ENCODE assay signal across 16 mouse cellular contexts in the genomic region with DNA sequence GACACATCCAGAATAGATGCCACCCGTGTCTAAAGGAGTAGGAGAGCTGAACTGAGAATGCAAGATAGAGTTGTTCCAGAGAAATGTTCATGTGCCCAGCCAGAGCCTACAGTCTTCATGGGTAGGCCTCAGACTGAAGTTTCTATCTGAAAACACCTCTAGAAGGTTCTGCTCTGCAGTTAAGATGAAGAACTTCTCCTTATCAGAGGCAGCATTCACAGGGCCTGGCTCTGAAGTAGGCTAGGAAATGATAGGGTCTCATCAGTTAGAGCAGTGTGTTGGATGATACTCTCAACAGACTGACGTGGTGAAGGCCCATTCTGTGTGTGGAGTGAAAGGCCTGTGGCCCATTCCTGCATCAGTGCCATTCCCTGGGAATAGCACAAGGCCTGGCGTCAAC. TPM values are rescaled to one million over a fixed set of nuclear protein-coding genes. Genes with fewer than 3 reads are reported as not detected.
DNase-seq lines count a peak whose midpoint lies in the region; ATAC-seq and TF ChIP-seq lines count a peak whose summit lies in the region.
"Had no signal": no experiment of that assay in that cellular context is flagged by ENCODE, and none has a peak within 500 bp of the region (broad histone marks: within the 10 kb centered on the region; RNA-seq: fewer than 3 reads in every experiment).

No protein-coding gene starts in this region.

- peaks cover 22% of the 10 kb centered on the region for H3K27me3 ChIP-seq in heart, embryonic 13.5 days (replicated peaks)
- no peaks in the 10 kb centered on the region for H3K27me3 ChIP-seq in heart, adult 2 months (ENCODE audit: control insufficient read depth, insufficient read depth, low read length)
- H3K27me3 ChIP-seq in midbrain, postnatal 0 days (ENCODE audit: insufficient read depth, low read length): no peaks in the 10 kb centered on the region
- peaks cover 40% of the 10 kb centered on the region for H3K27me3 ChIP-seq in midbrain, embryonic 10.5 days (ENCODE audit: low read depth, poor library complexity, severe bottlenecking)
- H3K27me3 ChIP-seq in erythroblast, embryonic 14.5 days (ENCODE audit: control insufficient read depth): peaks cover 20% of the 10 kb centered on the region

- no peak for TF ChIP-seq EP300 in heart, adult 2 months (IDR thresholded peaks at IDR 0.05; ENCODE audit: insufficient read depth, low read depth, low read length)

- peaks cover 28% of the 10 kb centered on the region for H3K4me1 ChIP-seq in heart, embryonic 13.5 days
- peaks cover 7% of the 10 kb centered on the region for H3K4me1 ChIP-seq in heart, adult 2 months (ENCODE audit: control insufficient read depth, insufficient read depth, low read length)
- peaks cover 11% of the 10 kb centered on the region for H3K4me1 ChIP-seq in midbrain, postnatal 0 days (ENCODE audit: insufficient read depth, low read length)
- H3K4me1 ChIP-seq in midbrain, embryonic 10.5 days: peaks cover 29% of the 10 kb centered on the region
- peaks cover 63% of the 10 kb centered on the region for H3K4me1 ChIP-seq in erythroblast, embryonic 14.5 days (ENCODE audit: control insufficient read depth)

- 80% methylated on average over 3 of the region's 3 CpGs for WGBS in heart, embryonic 13.5 days
- WGBS in heart, adult 2 months: 94% methylated on average over 3 of the region's 3 CpGs
- WGBS in midbrain, postnatal 0 days: 88% methylated on average over 3 of the region's 3 CpGs
- 89% methylated on average over 3 of the region's 3 CpGs for WGBS in midbrain, embryonic 10.5 days

- TF ChIP-seq CTCF in heart, adult 2 months (IDR thresholded peaks at IDR 0.05): no peak
- no peak for TF ChIP-seq CTCF in midbrain, postnatal 0 days (IDR thresholded peaks at IDR 0.05)
- TF ChIP-seq CTCF in gastrocnemius, adult 2 months (IDR thresholded peaks at IDR 0.05): no peak

- peaks cover 5% of the 10 kb centered on the region; the same call in 1 of the 2 replicates for H3K36me3 ChIP-seq in heart, embryonic 13.5 days
- no peaks in the 10 kb centered on the region for H3K36me3 ChIP-seq in heart, adult 2 months (ENCODE audit: control insufficient read depth, insufficient read depth, low read length)
- no peaks in the 10 kb centered on the region; the same call in 1 of the 2 replicates for H3K36me3 ChIP-seq in midbrain, postnatal 0 days (ENCODE audit: insufficient read depth, low read length)
- 0 out of 2 replicates have a peak, but pooled peaks cover 3% of the 10 kb centered on the region for H3K36me3 ChIP-seq in midbrain, embryonic 10.5 days
- peaks cover 48% of the 10 kb centered on the region for H3K36me3 ChIP-seq in erythroblast, embryonic 14.5 days (ENCODE audit: control insufficient read depth)

- 0 out of 2 replicates have a peak, but pooled peaks cover 1% of the 10 kb centered on the region for H3K79me2 ChIP-seq in heart, adult 2 months (replicated peaks; ENCODE audit: control insufficient read depth, insufficient read depth, low read length)

- intact Hi-C loops in heart, adult 2 months (cut with DNase I): loop anchor here (2.0 kb wide), 1 partner anchor 61 kb away; the partner anchor contains the start of gene Rnps1
- intact Hi-C loops in gastrocnemius, adult 2 months (cut with DNase I): loop anchor here (2.0 kb wide), 1 partner anchor 183 kb away; no protein-coding TSS in a partner anchor

- TF ChIP-seq POLR2A in heart, adult 2 months (IDR thresholded peaks at IDR 0.05; ENCODE audit: insufficient read depth, low read depth, low read length): no peak

- no peak for DNase-seq in heart, adult 2 months
- DNase-seq in midbrain, postnatal 0 days (ENCODE audit: low spot score): no peak
- DNase-seq in midbrain, embryonic 10.5 days (ENCODE audit: low spot score): no peak
- no peak for DNase-seq in gastrocnemius, adult 2 months
- DNase-seq in cerebellum, adult 9-10 months: no peak
- DNase-seq: adrenal gland, postnatal 36 days; cerebellum, adult 18-20 months; heart, adult 11 months; heart, postnatal 36 days; kidney, adult 9 months; lung, embryonic 14.5 days; thymus, adult 18-20 months had no signal

- no peak overlapping the region for H3K27ac ChIP-seq in heart, embryonic 13.5 days (replicated peaks)
- no peak overlapping the region for H3K27ac ChIP-seq in heart, adult 2 months
- H3K27ac ChIP-seq in midbrain, postnatal 0 days (ENCODE audit: low read depth, low read length): no peak overlapping the region
- no peak overlapping the region for H3K27ac ChIP-seq in midbrain, embryonic 10.5 days (replicated peaks)
- no peak overlapping the region for H3K27ac ChIP-seq in gastrocnemius, adult 2 months

- H3K9me3 ChIP-seq in heart, embryonic 13.5 days: no peaks in the 10 kb centered on the region
- H3K9me3 ChIP-seq in midbrain, postnatal 0 days (ENCODE audit: low read length): no peaks in the 10 kb centered on the region
- H3K9me3 ChIP-seq in midbrain, embryonic 10.5 days (replicated peaks): no peaks in the 10 kb centered on the region
- H3K9me3 ChIP-seq in erythroblast, embryonic 14.5 days (ENCODE audit: control insufficient read depth, low read length): no peaks in the 10 kb centered on the region

- ATAC-seq in heart, embryonic 13.5 days (ENCODE audit: extremely low read depth, insufficient number of reproducible peaks, low FRiP score, low TSS enrichment): no peak
- no peak for ATAC-seq in midbrain, postnatal 0 days (ENCODE audit: low FRiP score)
- peak; percentile 71 for ATAC-seq in megakaryocyte-erythroid progenitor cell, adult 5-6 weeks (replicated peaks; ENCODE audit: low FRiP score, low TSS enrichment, poor library complexity, severe bottlenecking)
- ATAC-seq: midbrain, embryonic 16.5 days had no signal

- H3K9ac ChIP-seq in heart, embryonic 13.5 days: 0 out of 2 replicates have a peak overlapping the region, but pooled peaks have one; percentile 24
- H3K9ac ChIP-seq in heart, adult 2 months (ENCODE audit: low read depth, low read length): no peak overlapping the region
- no peak overlapping the region for H3K9ac ChIP-seq in midbrain, postnatal 0 days (replicated peaks; ENCODE audit: low read length, poor library complexity, severe bottlenecking)
- H3K9ac ChIP-seq: lung, embryonic 14.5 days had no signal

- H3K4me3 ChIP-seq in heart, embryonic 13.5 days: no peak overlapping the region
- H3K4me3 ChIP-seq in heart, adult 2 months: no peak overlapping the region
- H3K4me3 ChIP-seq in midbrain, postnatal 0 days (ENCODE audit: low read depth, low read length): no peak overlapping the region
- no peak overlapping the region for H3K4me3 ChIP-seq in midbrain, embryonic 10.5 days
- peak overlapping the region; percentile 98 for H3K4me3 ChIP-seq in erythroblast, embryonic 14.5 days (replicated peaks)
- no peak overlapping the region for H3K4me3 ChIP-seq in gastrocnemius, adult 2 months

- H3K4me2 ChIP-seq in heart, embryonic 13.5 days: no peak overlapping the region
- H3K4me2 ChIP-seq in midbrain, postnatal 0 days (ENCODE audit: low read depth, low read length, poor library complexity, severe bottlenecking): peak overlapping the region; percentile 76; the same call in 1 of the 2 replicates

RNA-seq across cellular contexts. Expression of gene Abca3, which starts 2.2 kb away (rescaled TPM):
- 6.2 and 6.4 TPM in 2 replicates for polyA plus RNA-seq in heart, embryonic 13.5 days (2015; fragmentation: Nextera tagmentation; extraction: Ambion mirVana)
- 10 to 100 TPM; 12.1 to 12.6 TPM for total RNA-seq in heart, adult 2 months (2021)
- 13.4 and 15.7 TPM in 2 replicates for polyA plus RNA-seq in heart, adult 2 months (2012; rRNA removed)
- total RNA-seq in midbrain, postnatal 0 days (2014; rRNA removed): 91.3 and 95.9 TPM in 2 replicates
- 28.8 and 32.7 TPM in 2 replicates for polyA plus RNA-seq in midbrain, postnatal 0 days (2015; fragmentation: Nextera tagmentation; extraction: Ambion mirVana)
- polyA plus RNA-seq in midbrain, embryonic 10.5 days (2016; fragmentation: Nextera tagmentation; extraction: Ambion mirVana): 8.6 and 13.3 TPM in 2 replicates
- 1.7 TPM in 2 replicates for polyA plus RNA-seq in erythroblast, embryonic 14.5 days (2012)
- 103 and 105 TPM in 2 replicates for total RNA-seq in megakaryocyte-erythroid progenitor cell, adult 5-6 weeks (2014; fragmentation: Nextera tagmentation)
- 30.3 and 39.6 TPM in 2 replicates for total RNA-seq in megakaryocyte-erythroid progenitor cell, adult 5-6 weeks (2017)
- 1 to 10 TPM; 6.8 to 7.9 TPM for total RNA-seq in gastrocnemius, adult 2 months (2021)

RNA-seq across cellular contexts. Expression of gene Abca17, which starts 3.1 kb away (rescaled TPM):
- 0.11 TPM in 1 of 2 replicates, not detected in the other for polyA plus RNA-seq in heart, embryonic 13.5 days (2015; fragmentation: Nextera tagmentation; extraction: Ambion mirVana)
- not detected for total RNA-seq in heart, adult 2 months (2021)
- polyA plus RNA-seq in heart, adult 2 months (2012; rRNA removed): not detected in 2 replicates
- total RNA-seq in midbrain, postnatal 0 days (2014; rRNA removed): 0.99 and 1.8 TPM in 2 replicates
- 1.0 and 1.1 TPM in 2 replicates for polyA plus RNA-seq in midbrain, postnatal 0 days (2015; fragmentation: Nextera tagmentation; extraction: Ambion mirVana)
- 0.12 TPM in 1 of 2 replicates, not detected in the other for polyA plus RNA-seq in midbrain, embryonic 10.5 days (2016; fragmentation: Nextera tagmentation; extraction: Ambion mirVana)
- polyA plus RNA-seq in erythroblast, embryonic 14.5 days (2012): not detected in 2 replicates
- total RNA-seq in megakaryocyte-erythroid progenitor cell, adult 5-6 weeks (2014; fragmentation: Nextera tagmentation): not detected in 2 replicates
- not detected in 2 replicates for total RNA-seq in megakaryocyte-erythroid progenitor cell, adult 5-6 weeks (2017)
- total RNA-seq in gastrocnemius, adult 2 months (2021): not detected
- polyA plus RNA-seq: lung, embryonic 14.5 days had no signal
